Mouse (Mus musculus) B cell, adult 2 months (primary cell): ENCODE measurements around the gene Arhgef12.
"Not testable (repeated sequence)": the region's sequence is repeated elsewhere in the genome, so short reads cannot be mapped to it uniquely, and the experiment has no call there.

ENCODE experiments used
- DNase-seq, 2 experiments: peaks; one replicate each; pipeline ENCODE4 v3.0.0; 2022

Gene Arhgef12

DNA sequence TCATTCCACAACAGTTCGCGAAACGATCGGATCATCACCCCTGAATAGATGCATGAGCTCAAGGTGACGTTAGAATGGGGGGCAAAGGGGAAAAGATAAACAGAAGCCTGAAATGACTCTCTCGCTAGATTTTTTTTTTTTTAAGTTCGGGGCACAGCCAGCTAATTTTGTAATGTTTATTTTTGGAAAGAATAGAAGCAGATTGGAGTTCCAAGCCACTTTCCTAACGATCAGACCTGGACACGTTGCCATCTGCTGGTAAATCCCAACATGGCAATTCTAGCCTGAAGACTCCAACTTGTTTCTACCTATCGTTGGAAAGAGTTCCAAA is at the start of gene Arhgef12:
Gene Arhgef12 (minus strand): TSS at position 53 of the 331 bp plus-strand sequence.
- DNase-seq: no peak

DNA sequence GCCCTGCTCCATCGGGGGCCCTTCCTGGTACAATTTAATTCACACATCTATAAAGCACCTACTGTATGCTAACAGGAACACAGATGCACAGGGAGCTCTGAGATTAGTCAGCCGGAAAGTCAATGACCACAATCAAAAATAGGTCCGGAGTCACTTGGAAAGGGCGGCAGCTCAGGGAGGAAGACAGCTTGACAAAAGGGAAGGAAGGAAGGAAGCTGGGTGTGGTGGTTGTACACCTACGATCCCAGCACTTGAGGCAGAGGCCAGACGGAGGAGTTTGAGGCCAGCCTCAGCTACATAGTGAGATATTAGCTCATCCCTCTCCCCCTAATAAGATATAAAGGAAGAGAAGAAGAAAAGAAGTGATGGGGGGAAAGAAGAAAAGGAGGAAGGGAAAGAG is 48.9 kb upstream of the Arhgef12 start:
- DNase-seq: no peak

DNA sequence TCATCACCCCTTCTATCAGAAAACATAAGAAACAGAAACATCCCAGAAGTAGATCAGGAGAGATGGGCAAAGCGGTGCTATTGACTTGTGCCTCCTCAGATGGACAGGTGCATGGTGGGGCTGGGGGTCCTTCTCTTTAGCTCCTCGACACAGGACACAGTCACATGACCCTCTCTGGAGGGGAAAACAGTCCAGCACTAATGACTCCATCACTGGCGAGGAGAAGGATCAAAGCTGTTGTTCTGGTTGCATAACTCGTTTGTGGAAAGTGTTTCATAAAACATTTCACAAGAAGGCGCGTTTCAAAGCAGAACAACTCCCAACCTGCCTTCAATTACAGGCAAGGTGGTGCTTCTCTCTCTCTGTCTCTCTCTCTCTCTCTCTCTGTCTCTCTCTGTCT is 44.7 kb upstream of the Arhgef12 start:
- DNase-seq: no peak

DNA sequence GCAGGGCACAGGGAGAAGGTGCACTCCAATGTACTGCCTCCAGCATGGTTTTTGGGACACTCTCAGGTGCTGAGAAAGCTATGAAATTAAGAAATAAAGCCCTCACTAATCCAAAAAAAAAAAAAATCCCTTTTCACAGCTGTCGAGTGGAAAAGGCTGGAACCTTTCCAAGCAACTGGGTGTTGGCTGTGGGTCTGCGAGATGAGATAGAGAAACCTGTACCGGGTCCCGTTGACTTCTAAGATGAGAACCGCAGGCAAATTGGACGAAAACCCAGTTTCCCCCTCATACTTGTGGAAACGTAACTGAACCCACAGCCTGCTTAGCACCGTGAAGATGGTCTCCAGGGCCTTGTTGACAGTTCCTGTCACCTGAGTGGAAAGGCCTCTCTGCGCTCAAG is 43.9 kb upstream of the Arhgef12 start:
- DNase-seq: no peak

DNA sequence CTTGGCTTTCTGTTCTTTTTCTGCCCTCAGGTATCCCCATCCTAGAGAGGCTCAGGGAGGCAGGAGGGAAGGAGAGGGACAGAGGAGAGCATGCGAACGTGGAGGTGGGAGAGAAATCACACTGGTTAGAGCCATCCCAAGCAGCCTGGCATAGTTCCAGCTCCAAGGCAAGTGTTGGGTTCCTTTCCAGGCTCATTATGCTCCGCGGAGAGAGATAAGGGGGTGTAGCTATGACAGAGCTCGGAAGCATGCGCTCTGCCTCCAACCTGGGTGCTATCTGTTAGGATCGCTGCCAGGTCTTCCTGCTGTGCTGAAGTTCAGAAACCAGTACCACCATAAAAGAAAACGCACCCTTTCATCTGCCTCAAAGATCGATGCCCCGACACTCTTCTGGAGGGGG is 43.0 kb upstream of the Arhgef12 start:
- no peak for DNase-seq

DNA sequence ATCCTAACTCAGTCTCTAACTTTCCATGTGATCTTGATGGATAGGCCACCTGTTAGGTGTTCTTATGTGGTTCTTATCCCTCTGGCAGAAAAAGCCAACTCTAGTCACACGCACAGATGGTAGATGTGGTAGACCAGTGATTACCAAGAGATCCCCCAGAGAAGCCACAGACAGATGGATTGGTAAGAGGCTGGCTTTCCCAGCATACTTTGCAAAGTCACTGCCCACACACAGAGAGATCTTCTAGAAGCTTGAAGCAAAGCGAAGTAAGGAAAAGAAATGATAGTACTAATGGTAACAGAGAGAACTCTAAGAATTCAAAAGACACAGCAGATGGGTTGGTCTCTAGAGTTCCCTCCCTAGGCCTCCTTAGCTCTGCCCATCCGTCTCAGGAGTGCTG is 42.5 kb upstream of the Arhgef12 start:
- DNase-seq: no peak

DNA sequence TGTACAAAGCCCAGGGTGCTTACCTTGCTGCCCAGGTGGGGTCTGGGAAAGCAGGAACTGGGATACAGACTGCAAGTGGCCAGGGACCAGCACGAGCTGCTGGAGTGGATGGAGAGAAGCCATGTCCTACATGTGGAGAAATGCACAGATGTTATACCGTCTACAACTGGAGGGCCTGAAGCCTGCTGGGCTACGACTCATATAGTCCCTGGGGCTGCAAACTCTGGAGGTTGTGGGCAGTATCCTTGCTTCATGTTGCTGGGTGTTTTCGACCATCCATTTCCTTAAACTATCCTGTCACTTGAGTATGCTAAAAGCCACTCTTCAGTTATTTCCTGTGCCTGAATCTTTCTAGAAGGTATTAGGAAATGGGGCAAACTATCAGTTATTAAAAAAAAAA is 38.2 kb upstream of the Arhgef12 start:
- no peak for DNase-seq

DNA sequence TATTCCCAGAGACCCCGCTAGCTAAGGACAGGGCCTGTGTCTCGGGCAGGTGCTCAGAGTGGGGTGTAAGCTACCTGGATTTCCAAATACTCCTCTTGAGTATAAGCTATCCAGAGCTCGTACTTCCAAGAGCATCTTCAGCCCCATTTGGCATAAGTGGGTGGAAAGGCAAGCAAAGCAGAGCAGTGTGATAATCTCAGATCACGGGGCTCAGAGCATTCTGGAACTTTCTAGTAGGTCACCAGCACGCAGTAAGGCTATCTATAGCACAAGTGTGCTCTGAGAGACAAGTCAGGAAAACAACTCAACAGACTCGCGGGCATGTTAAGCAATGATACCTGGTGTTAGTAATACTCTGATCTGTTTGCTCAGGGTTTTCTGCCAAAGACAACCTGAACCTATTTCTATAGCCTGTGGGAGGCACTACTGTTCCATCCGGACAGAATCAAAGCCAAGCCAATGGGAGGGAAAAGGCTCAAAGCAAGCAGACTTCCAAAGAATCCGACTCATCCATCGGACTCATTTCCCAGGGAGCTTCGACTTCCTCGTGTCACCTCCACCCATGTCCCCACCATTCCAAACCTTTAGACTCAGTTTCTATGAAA is 37.3 kb upstream of the Arhgef12 start:
- no peak for DNase-seq

DNA sequence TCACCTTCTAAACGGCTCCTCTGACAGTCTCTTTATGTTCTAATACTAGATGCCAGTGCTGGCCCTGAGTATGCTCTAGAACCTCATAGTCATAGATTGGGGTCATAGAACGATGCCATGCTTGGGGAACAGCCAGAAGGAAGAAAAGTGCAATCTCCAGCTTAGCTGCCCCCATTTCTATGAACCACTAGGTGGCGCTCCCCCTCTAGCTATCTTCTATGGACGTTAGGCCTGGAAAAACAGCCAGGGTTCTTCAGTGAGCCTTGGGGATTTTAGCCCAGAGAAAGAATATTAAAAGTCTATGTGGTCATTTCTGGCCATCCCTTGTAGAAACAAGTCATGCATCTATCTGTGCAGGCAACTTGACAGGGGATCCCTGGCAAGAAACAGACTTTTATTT is 34.8 kb upstream of the Arhgef12 start:
- DNase-seq: peak; percentile 55 to 57

DNA sequence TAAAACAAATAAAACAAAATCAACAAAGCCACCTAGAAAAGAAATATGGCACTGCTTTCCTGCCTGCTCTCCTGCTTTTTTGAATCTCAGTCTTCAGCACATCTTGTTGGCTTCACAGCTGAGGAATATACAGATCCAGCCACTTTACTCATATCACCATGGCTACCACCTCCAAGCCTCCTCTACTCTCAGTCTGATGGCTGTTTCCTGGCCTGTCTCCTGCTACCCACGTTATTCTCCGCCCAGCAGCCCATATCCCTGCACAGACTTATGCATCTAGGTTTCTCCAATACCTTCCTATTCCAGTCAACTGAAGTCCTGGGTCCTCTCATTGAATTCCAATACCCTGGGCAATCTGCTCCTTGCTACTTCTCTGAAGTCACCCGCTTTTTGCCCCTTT is 26.5 kb upstream of the Arhgef12 start:
- no peak for DNase-seq

DNA sequence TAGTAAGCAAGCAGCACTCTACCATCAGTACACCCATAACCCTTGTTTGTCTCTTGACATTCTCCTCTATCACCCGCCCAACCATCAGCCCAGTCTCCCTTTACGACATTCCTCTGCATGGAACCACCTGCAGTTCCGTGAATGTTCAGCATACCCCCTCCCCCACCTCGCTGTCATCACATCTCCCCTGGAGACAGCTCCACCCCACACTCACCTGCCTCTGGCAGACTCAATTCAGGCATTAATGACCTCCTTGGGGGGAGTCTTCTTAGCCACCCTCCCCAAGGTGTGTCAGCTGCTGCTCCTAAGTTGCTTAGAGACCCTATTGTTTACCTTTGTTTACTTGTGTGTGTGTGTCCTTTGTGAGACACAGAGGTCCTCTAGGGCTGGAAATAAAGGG is 25.3 kb upstream of the Arhgef12 start:
- DNase-seq: no peak

DNA sequence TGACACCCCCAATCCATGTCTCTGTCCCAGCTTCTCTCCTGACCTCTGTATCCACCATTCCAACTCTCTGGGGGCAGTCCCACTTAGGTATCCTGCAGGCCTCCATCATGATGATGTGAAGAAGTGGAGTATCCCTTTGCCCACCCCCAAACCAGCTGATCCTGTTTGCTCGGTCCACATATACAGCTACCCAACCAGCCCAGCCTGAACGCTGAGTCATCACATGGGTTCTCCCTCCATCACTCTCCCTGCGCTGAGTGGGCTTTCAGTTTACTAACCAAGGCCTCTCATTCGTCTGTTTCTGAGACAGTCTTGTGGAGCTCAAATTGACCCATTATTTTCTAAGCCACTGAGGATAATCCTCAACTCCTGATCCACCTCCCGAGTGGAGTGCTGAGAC is 24.9 kb upstream of the Arhgef12 start:
- no peak for DNase-seq

DNA sequence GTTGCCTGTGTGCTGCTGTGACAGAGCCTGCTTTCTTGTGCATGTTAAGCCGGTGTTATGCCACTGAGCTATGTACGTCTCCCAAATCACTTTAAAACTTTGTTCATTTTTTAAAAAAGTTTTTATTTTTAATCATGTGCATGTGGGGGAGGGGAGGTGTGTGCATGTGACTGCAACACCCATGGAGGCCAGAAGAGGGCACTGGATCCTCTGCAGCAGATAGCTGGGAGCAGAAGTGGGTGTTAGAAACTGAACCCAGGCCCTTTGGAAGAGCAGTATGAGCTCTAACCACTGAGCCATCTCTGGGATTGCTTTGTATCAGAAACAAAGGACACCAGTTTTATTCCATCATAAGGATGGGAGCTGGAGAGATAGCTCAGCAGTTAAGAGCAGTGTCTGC is 23.6 kb upstream of the Arhgef12 start:
- DNase-seq: no peak

DNA sequence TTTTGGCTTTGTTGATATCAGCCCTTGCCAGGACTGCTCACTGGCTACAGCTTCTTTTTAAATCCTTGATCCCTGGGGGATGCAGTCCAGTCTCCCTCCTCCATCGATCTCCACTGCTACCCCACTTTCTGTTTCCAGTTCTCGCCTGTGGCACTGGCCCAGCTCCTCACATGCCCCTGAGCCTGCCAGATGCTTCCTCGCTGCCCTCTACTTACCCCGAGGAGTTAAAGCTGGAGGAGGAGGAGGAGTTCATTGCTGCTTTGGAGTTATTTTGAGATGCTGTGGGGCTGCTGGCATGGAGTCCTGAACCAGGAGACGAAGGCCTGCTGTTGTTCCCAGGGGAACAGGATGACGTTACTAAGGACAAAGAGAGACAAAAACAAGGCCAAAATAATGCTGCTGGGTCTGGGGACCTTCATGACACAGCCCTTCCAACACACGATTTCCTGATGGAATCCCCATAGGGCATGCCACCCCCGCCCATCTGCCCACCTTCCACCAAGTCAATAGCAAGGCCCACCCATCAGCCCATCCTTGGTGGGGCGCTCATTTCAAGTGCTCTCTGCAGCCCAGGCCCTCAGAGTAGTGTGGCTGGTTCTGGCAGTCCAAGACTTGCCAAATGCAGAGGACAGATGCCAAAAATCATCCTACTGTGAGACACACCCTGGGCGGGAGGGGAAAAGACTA is 20.2 kb upstream of the Arhgef12 start:
- no peak for DNase-seq

DNA sequence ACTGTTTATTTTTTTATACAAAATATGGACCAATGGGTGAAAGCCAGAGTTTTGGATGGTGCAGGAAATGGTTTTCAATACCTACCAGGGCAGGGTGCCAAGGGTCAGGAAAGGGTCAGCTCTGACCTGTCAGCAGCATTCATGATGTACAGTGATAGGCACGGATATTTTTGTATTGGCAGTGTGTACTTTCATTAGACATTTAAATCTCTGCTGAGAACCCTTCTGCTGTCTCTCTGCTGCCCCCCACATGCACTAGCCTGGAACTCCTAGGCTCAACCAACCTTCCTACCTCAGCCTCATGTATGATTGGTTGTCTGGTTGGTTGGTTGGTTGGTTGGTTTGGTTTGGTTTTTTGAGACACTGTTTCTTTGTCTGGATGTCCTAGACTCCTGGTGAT is 15.3 kb upstream of the Arhgef12 start:
- no peak for DNase-seq

DNA sequence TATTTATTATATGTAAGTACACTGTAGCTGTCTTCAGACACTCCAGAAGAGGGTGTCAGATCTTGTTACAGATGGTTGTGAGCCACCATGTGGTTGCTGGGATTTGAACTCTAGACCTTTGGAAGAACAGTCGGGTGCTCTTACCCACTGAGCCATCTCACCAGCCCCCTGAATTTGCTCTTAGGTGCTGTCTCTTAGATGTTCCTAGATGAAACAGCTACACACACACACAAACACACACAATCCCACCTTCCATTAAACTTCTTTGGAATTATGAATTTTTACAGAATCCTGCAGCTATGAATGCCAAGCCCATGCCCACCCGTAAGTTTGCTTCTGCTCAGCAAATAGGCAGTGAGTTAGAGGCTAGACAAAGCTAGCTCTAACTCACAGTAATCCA is 14.9 kb upstream of the Arhgef12 start:
- not testable (repeated sequence) for DNase-seq

DNA sequence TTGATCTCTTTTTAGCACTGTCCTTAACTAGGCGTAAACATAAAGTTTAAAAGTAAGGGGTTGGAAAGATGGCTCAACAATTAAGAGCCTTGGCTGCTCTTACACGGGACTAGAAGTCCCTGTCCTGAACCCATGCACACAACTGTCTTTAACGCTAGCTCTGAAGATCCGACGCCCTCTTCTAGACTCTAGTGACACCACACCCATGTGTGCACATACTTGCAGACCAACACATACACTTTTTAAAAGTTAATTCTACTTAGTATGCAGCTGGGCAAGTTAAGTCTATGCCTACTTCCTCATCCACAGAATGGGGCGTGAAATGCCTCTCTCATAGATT is 9.9 kb upstream of the Arhgef12 start:
- no peak for DNase-seq

DNA sequence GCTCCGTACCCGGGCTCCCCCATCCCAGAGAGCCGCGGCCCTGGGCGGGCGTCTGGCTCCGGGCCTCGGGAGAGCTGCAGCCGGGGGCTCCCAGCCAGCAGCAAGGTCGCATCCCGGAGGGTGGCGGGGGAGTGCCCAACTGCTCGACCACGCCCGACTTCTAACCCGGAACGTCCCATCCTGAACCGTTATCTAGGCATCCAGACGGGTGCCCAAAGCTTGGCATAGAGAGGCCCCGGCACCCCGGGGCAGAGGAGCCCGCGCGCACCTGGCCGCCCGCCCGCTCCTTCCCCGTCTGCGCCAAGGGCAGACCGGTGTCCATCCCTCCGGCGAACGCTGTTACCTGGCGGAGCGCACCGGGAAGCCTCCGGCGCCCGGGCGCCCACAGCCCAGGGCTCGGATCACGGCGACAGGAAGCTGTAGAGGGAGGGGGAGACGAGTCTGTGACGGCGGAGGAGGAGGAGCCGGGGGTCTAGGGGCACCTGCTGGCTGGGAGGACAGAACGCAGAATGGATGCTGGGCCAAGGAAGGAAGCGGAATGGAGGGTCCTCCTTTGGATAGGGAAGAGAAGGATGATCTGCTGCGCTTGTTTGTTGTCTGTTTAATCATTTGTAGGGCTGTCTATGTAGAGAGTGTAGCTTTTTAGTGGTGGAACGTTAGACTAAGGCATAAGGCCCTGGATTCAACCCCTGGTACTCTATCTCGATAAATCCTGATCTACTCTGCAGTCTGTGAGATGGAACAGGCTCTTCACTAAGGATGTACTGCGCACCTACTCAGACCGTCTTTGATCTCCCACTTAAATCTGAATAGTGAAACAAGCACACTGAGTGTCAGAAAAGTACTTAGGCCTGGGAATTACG is 9.3 kb upstream of the Arhgef12 start, which contains the start of gene Tmem136:
Gene Tmem136 (minus strand): TSS at position 437 of the 863 bp plus-strand sequence.
- DNase-seq: no peak

DNA sequence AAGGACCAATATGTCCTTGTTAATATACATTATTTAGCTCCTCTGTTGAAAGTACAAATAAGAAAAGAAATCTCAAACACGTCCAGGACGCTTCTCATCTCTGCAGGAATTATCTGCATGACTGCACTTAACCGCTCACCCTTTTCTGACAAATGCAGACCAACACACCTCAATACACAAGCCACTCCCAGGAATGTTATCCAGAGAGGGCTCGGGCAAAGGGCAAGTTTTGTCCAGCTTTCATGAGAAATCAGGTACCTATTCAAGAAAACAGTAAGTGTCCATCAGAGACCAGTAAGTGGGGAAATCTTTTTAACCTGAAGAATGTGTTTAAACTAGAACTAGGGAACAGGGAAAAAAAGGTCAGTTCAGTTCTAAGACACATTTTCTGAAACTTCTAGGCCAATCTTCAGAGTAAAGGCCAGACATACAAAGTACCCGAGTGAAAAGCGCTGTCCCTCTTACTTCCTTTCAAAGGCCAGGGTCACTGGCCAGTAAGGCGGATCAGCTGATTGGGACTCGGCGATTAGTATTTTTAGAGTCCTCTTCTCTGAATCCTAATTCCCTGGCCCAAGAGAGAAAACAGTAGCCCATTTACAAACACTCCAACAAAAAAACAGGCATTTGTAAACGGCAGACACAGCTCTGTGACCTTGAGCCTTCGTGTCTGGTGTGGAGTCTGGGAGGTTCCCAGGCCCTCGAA is 8.5 kb upstream of the Arhgef12 start:
- DNase-seq: no peak

DNA sequence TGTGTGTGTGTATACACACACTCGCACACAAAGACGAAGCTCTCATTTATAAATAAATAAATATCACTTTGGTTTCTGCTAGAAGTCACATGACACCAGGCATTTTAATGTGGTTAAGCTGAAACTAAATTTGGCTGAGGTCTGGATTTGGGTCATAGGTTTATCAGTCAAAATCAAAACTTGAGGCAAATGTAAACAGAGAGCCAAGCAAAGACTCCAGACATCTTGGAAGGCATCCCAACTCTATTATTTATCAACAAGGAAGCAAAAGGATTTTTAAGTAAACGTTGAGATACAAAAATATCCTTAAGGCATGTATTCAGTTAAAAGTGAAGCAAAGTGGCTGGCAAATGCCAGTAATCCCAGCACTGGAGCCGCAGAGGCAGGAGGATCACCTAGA is 7.8 kb upstream of the Arhgef12 start:
- no peak for DNase-seq

DNA sequence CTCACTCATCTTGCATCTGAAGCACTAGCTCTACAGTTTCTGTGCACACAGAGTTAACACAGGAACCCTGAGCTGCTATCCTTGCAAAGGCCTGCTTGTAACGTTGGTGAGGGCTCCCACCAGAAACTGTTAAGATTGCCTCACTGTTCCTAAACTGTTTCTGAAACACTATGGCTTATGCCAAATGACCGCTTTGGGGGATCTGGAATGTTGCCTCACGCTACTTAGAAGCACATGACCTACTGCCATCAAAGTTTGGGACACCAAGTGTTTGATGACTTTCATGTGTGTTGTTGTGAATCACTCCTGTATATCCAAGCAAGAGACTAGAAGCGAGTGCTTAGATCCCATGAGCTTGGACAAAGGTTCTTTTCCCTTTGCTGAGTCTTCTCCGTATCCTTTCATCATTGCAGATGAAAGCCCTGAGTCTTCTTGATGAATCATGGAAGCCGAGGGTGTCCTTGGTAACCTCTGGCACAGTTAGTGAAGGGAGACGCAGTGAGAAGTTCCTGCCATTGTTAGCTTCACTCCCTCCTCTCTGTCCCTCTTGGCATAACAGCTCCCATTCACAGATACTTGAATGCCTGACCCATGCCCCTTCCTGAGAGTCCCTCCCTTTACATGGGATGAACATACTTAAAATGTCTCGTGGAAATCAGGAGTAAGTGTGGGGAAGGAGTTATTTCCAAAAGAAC is 3.4 kb upstream of the Arhgef12 start:
- no peak for DNase-seq

DNA sequence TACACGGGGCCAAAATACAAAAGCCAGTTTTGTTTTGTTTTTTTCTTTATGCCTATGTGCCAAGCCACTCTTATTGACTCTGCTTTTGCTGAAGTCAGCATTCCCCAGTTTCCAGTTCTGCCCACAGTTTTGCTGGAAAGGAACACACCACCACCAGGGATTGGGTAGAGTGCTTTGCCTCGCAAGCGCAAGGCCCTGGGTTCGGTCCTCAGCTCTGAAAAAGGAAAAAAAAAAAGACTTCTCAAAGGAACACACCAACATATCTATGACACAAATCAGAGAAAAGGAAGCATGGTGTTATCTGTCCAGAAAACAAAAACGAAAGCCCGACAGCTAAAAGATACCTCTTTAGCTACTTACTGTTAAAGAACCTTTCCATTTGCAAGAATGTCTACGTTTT is 2.1 kb upstream of the Arhgef12 start:
- DNase-seq: no peak

DNA sequence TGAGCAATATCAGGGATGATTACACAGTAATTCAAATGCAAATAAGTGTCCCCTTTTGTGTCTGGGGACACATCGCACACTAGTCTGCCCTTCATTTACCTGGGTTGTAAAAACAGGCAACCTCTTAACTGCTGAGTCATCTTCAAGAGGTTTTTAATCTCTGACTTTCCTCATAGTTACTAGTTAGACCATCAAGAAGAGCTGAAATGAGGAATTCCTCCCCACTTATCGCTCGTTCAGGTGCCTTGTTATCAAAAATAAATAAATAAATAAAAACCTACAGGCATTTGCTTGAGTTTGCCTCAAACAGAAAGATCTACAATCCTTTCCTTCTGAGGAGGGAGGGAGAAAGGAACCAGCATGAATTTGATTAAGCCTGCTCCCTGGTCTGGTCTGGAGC is 1.7 kb upstream of the Arhgef12 start:
- no peak for DNase-seq
